Mouse (Mus musculus) embryonic facial prominence, embryonic 10.5 days (tissue): ENCODE measurements at regions not wholly inside any gene's neighbourhood (a gene's known extent, or its start where the extent isn't known, plus 50 kb on each side); places are given as distances from the start of the nearest gene placed in this dataset.

Source experiments
- DNase-seq: peaks from one replicate; pipeline ENCODE4 v3.0.0-alpha.2; 2017; ENCODE audit warnings: low spot score
- H3K27ac ChIP-seq: fragments of 300-500 bp; sonication (generic); replicated peaks from 2 replicates; pipeline ENCODE4 v1.5.1; 2016; ENCODE audit warnings: mild to moderate bottlenecking
- H3K27me3 ChIP-seq: fragments of 300-500 bp; sonication (generic); replicated peaks from 2 replicates; pipeline ENCODE4 v1.6.1; 2016; ENCODE audit warnings: low read depth, mild to moderate bottlenecking; ENCODE audit not compliant: poor library complexity, severe bottlenecking
- H3K36me3 ChIP-seq: fragments of 300-500 bp; sonication (generic); replicated peaks from 2 replicates; pipeline ENCODE4 v1.6.1; 2016; ENCODE audit warnings: mild to moderate bottlenecking, moderate library complexity
- H3K4me1 ChIP-seq: fragments of 300-500 bp; sonication (generic); 2 replicates; pipeline ENCODE4 v1.6.1; 2016
- H3K4me3 ChIP-seq: fragments of 300-500 bp; sonication (generic); 2 replicates; pipeline ENCODE4 v1.5.1; 2016; ENCODE audit warnings: mild to moderate bottlenecking, moderate library complexity
- H3K9me3 ChIP-seq: fragments of 300-500 bp; sonication (generic); 2 replicates; pipeline ENCODE4 v1.6.1; 2016; ENCODE audit warnings: mild to moderate bottlenecking
- WGBS: fragments of 180-500 bp; shearing (Covaris S2); methylation state at CpG from one replicate; pipeline ENCODE4 v1.1.7; 2016; 5-methylcytosine and 5-hydroxymethylcytosine counted together

- Histone ChIP-seq H3K36me3 (no peaks in the 10 kb centered on the region), H3K4me3 (no peak overlapping the region), H3K27ac (no peak overlapping the region), H3K9me3 (no peaks in the 10 kb centered on the region), H3K4me1 (0 out of 2 replicates have a peak, but pooled peaks cover 2% of the 10 kb centered on the region), H3K27me3 (no peaks in the 10 kb centered on the region)
- 71% methylated on average over 1 of the region's 1 CpGs for WGBS
- no peak for DNase-seq
These were observed 85.2 kb upstream of the Rgs17 start for GRCm38 (mm10) chr10:6007238-6007972.

DNA sequence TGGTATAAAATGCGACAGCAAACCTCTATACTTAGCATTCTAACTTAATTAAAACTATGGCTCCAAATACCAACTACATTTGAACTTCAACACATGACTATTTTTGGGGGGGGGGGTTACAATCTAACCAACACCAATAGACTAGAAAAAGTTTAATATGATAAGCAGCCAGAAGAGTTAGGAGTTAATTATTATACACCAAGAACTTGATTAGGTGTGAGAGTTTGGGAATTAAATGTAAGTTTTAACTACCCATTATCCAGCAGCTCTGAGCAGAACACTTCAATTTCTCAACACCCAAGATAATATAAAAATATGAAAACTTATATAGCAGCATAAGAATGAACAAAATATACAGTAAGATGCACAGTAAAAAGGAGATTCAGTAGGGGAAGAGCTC, 59.2 kb upstream of the Rgs17 start:
- Histone ChIP-seq H3K36me3 (no peaks in the 10 kb centered on the region), H3K27ac (no peak overlapping the region), H3K9me3 (no peaks in the 10 kb centered on the region), H3K4me1 (no peaks in the 10 kb centered on the region), H3K4me3 (no peak overlapping the region), H3K27me3 (no peaks in the 10 kb centered on the region)
- no peak for DNase-seq
- WGBS = 91% methylated on average over 1 of the region's 1 CpGs

DNA sequence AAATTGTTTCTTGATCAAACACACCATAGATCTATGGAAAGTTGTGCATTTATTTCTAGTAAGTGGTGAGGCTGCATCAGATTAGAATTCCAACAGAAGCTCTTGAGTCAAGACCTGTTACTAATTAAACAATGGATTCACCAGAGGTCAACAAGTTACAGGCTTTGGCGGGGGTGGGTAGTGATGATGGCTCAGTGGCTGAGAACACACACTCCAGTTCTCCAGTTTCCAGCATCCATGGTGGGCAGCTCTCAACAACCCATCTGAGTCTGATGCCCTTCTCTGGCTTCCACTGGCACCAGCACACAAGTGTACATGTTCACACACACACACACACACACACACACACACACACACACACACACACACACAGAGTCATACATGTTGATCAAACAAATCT, 56.3 kb upstream of the Rgs17 start:
- DNase-seq = no peak
- Histone ChIP-seq H3K9me3 (no peaks in the 10 kb centered on the region), H3K4me3 (no peak overlapping the region), H3K4me1 (no peaks in the 10 kb centered on the region), H3K36me3 (no peaks in the 10 kb centered on the region), H3K27ac (no peak overlapping the region), H3K27me3 (no peaks in the 10 kb centered on the region)
- WGBS = 69% methylated on average over 1 of the region's 1 CpGs
